Mouse (Mus musculus): ENCODE measurements around the gene Hsd17b13.
"Not testable (repeated sequence)": the region's sequence is repeated elsewhere in the genome, so short reads cannot be mapped to it uniquely, and the experiment has no call there.

Hsd17b13 gene

GRCm38 (mm10) chr5:103977907-103978570 lies 829 bp upstream of the Hsd17b13 start:
- no peak for DNase-seq

- no peak for DNase-seq
Observed at GRCm38 (mm10) chr5:103975736-103976135, 1.5 kb downstream of the Hsd17b13 start.

GRCm38 (mm10) chr5:103972801-103973200 lies 4.4 kb downstream of the Hsd17b13 start:
- DNase-seq: no peak

GRCm38 (mm10) chr5:103972379-103972778 lies 4.8 kb downstream of the Hsd17b13 start:
- DNase-seq: no peak

- no peak for DNase-seq
Observed at GRCm38 (mm10) chr5:103971051-103971450, 6.2 kb downstream of the Hsd17b13 start.

- DNase-seq: no peak
Observed at GRCm38 (mm10) chr5:103962935-103963429, 14.2 kb downstream of the Hsd17b13 start.

- DNase-seq: no peak
Observed at GRCm38 (mm10) chr5:103954638-103955037, 22.6 kb downstream of the Hsd17b13 start.

GRCm38 (mm10) chr5:103953135-103954083 lies 23.8 kb downstream of the Hsd17b13 start:
- DNase-seq: no peak

- not testable (repeated sequence) for DNase-seq
Observed at GRCm38 (mm10) chr5:103950138-103950537, 27.1 kb downstream of the Hsd17b13 start.

GRCm38 (mm10) chr5:103943183-103943582 lies 34.0 kb downstream of the Hsd17b13 start:
- no peak for DNase-seq

- no peak for DNase-seq
Observed at GRCm38 (mm10) chr5:103939856-103940255, 37.4 kb downstream of the Hsd17b13 start.

GRCm38 (mm10) chr5:103939350-103939652 lies 37.9 kb downstream of the Hsd17b13 start:
- DNase-seq: no peak

GRCm38 (mm10) chr5:103938547-103939349 lies 38.5 kb downstream of the Hsd17b13 start:
- no peak for DNase-seq

- DNase-seq: peak in 1 of 2 experiments; percentile 64
Observed at GRCm38 (mm10) chr5:103936906-103937589, 40.2 kb downstream of the Hsd17b13 start.

GRCm38 (mm10) chr5:103931924-103932323 lies 45.3 kb downstream of the Hsd17b13 start:
- DNase-seq: not testable (repeated sequence)

GRCm38 (mm10) chr5:103930511-103930910 lies 46.7 kb downstream of the Hsd17b13 start:
- DNase-seq: no peak

- no peak for DNase-seq
Observed at GRCm38 (mm10) chr5:103928196-103928550, 49.0 kb downstream of the Hsd17b13 start.

GRCm38 (mm10) chr5:103927429-103928195 lies 49.6 kb downstream of the Hsd17b13 start:
- peak; percentile 91 to 98 for DNase-seq

- peak in 1 of 2 experiments; percentile 57 for DNase-seq
Observed at GRCm38 (mm10) chr5:103926398-103926797, 50.8 kb downstream of the Hsd17b13 start.

GRCm38 (mm10) chr5:103923755-103924154 lies 53.5 kb downstream of the Hsd17b13 start:
- no peak for DNase-seq

GRCm38 (mm10) chr5:103923101-103923500 lies 54.1 kb downstream of the Hsd17b13 start:
- no peak for DNase-seq

- no peak for DNase-seq
Observed at GRCm38 (mm10) chr5:103922436-103922835, 54.8 kb downstream of the Hsd17b13 start.

All from kidney, postnatal 36 days (tissue).